Mouse (Mus musculus) cerebellum, adult 11-12 months (tissue): ENCODE measurements around the gene Olfr1432.
"Not testable (repeated sequence)": the region's sequence is repeated elsewhere in the genome, so short reads cannot be mapped to it uniquely, and the experiment has no call there.

Experiments
- DNase-seq: peaks from one replicate; pipeline ENCODE4 v3.0.0; 2022

Olfr1432 gene

GRCm38 (mm10) chr19:12232496-12232895 lies at the start of gene Olfr1432:
TSS of gene Olfr1432 (minus strand) at chr19:12232596.
- DNase-seq: not testable (repeated sequence)

GRCm38 (mm10) chr19:12279554-12279953 lies 47.2 kb upstream of the Olfr1432 start, which contains the start of gene Olfr1434:
TSS of gene Olfr1434 (plus strand) at chr19:12279854.
- no peak for DNase-seq

- DNase-seq: no peak
Measured at GRCm38 (mm10) chr19:12260732-12261131, 28.3 kb upstream of the Olfr1432 start, which contains the start of gene Olfr235. TSS of gene Olfr235 (plus strand) at chr19:12261032.

GRCm38 (mm10) chr19:12241559-12241958 lies 9.2 kb upstream of the Olfr1432 start, which contains the start of gene Olfr262:
TSS of gene Olfr262 (minus strand) at chr19:12241659.
- no peak for DNase-seq

- DNase-seq: no peak
Measured at GRCm38 (mm10) chr19:12200334-12200733, 32.1 kb downstream of the Olfr1432 start, which contains the start of gene Olfr1431. TSS of gene Olfr1431 (plus strand) at chr19:12200634.

GRCm38 (mm10) chr19:12199076-12199475 lies 33.3 kb downstream of the Olfr1432 start:
- DNase-seq: not testable (repeated sequence)
